Mouse (Mus musculus): Measurements from ENCODE around the gene Mettl4.

- TF ChIP-seq POLR2A (IDR thresholded peaks at IDR 0.05; ENCODE audit: borderline replicate concordance, low read depth, low read length) (no peak), CTCF (IDR thresholded peaks at IDR 0.05; ENCODE audit: low read depth, low read length) (no peak)
Measured at GRCm38 (mm10) chr17:94726750-94727149, 23.1 kb downstream of the Mettl4 start.
